Mouse (Mus musculus) liver, postnatal 0 days (tissue): ENCODE measurements around the gene Kcnj8. TPM values are rescaled to one million over a fixed set of nuclear protein-coding genes. Genes with fewer than 3 reads are reported as not detected.

Experiments used
- ATAC-seq: fragments of 200-750 bp; cut with Nextera tagmentation; 2 replicates; pipeline ENCODE4 v1.8.0; 2017; ENCODE audit warnings: mild to moderate bottlenecking, moderate library complexity
- DNase-seq: peaks from one replicate; pipeline ENCODE4 v3.0.0-alpha.2; 2016
- H3K27ac ChIP-seq: fragments of 300-500 bp; sonication (generic); 2 replicates; pipeline ENCODE4 v1.5.1; 2014; ENCODE audit warnings: antibody characterized with exemption, moderate library complexity, mild to moderate bottlenecking, low read depth
- H3K27me3 ChIP-seq: fragments of 300-500 bp; sonication (generic); 2 replicates; pipeline ENCODE4 v1.6.1; 2014; ENCODE audit warnings: low read length, control low read depth, mixed read lengths; ENCODE audit not compliant: insufficient read depth
- H3K36me3 ChIP-seq: fragments of 300-500 bp; sonication (generic); replicated peaks from 2 replicates; pipeline ENCODE4 v1.6.1; 2014; ENCODE audit warnings: mild to moderate bottlenecking, control low read depth, low read length, moderate library complexity, mixed read lengths; ENCODE audit not compliant: insufficient read depth
- H3K4me1 ChIP-seq: fragments of 300-500 bp; sonication (generic); 2 replicates; pipeline ENCODE4 v1.6.1; 2014; ENCODE audit warnings: antibody characterized with exemption, mild to moderate bottlenecking, control low read depth; ENCODE audit not compliant: insufficient read depth
- H3K4me2 ChIP-seq: fragments of 300-500 bp; sonication (generic); 2 replicates; pipeline ENCODE4 v1.6.1; 2014; ENCODE audit warnings: low read depth, mild to moderate bottlenecking, low read length, moderate library complexity, mixed read lengths
- H3K4me3 ChIP-seq: fragments of 300-500 bp; sonication (generic); 2 replicates; pipeline ENCODE4 v1.5.1; 2014; ENCODE audit warnings: low read depth, low read length
- H3K9ac ChIP-seq: fragments of 300-500 bp; sonication (generic); replicated peaks from 2 replicates; pipeline ENCODE4 v1.6.1; 2014; ENCODE audit warnings: mild to moderate bottlenecking, moderate library complexity
- H3K9me3 ChIP-seq: fragments of 300-500 bp; sonication (generic); 2 replicates; pipeline ENCODE4 v1.6.1; 2016; ENCODE audit warnings: mild to moderate bottlenecking, control low read depth, low read length, mixed read lengths
- CTCF ChIP-seq: sonication (generic); IDR thresholded peaks from 2 replicates; pipeline ENCODE4 v1.5.1; 2016; ENCODE audit warnings: antibody characterized with exemption, low read depth
- EP300 ChIP-seq: IDR thresholded peaks from 2 replicates; pipeline ENCODE4 v1.6.1; 2016; ENCODE audit warnings: antibody characterized with exemption, low read depth, mild to moderate bottlenecking
- WGBS: fragments of 180-500 bp; shearing (Covaris S2); extraction: QIAGEN DNeasy Blood & Tissue Kit; methylation state at CpG from one replicate; pipeline ENCODE4 v1.1.7; 2014; ENCODE audit not compliant: insufficient replicate concordance; 5-methylcytosine and 5-hydroxymethylcytosine counted together
- polyA plus RNA-seq: library from polyadenylated mRNA; unstranded; fragments of >200 nt; fragmentation: Nextera tagmentation; extraction: Ambion mirVana; gene quantifications from 2 replicates; pipeline ENCODE4 v1.2.1, GENCODE M21; 2015

Kcnj8 gene
- polyA plus RNA-seq, 1 experiment from 2014 or later: 6.2 TPM

GRCm38 (mm10) chr6:142532141-142532540 is 39.3 kb downstream of the Kcnj8 start:
- no peaks in the 10 kb centered on the region for H3K36me3 ChIP-seq
- peaks cover 21% of the 10 kb centered on the region; the same call in 1 of the 2 replicates for H3K4me1 ChIP-seq
- TF ChIP-seq EP300 (no peak), CTCF (no peak)
- H3K27me3 ChIP-seq: no peaks in the 10 kb centered on the region
- DNase-seq (no peak), ATAC-seq (no peak)
- 81% methylated on average over 17 of the region's 17 CpGs for WGBS
- no peaks in the 10 kb centered on the region for H3K9me3 ChIP-seq
- H3K9ac ChIP-seq: no peak overlapping the region
- no peak overlapping the region for H3K27ac ChIP-seq
- H3K4me2 ChIP-seq: no peak overlapping the region
- no peak overlapping the region for H3K4me3 ChIP-seq

- ATAC-seq (peak; percentile 79), DNase-seq (no peak)
- Histone ChIP-seq H3K4me2 (no peak overlapping the region), H3K36me3 (no peaks in the 10 kb centered on the region), H3K4me3 (no peak overlapping the region), H3K27ac (no peak overlapping the region; the same call in 1 of the 2 replicates), H3K9ac (no peak overlapping the region), H3K9me3 (no peaks in the 10 kb centered on the region), H3K27me3 (no peaks in the 10 kb centered on the region), H3K4me1 (peaks cover 21% of the 10 kb centered on the region; the same call in 1 of the 2 replicates)
- TF ChIP-seq EP300: peak; percentile 76
- TF ChIP-seq CTCF: no peak
- WGBS: 45% methylated on average over 5 of the region's 5 CpGs
These were observed 41.0 kb downstream of the Kcnj8 start for GRCm38 (mm10) chr6:142530378-142530777.

DNA sequence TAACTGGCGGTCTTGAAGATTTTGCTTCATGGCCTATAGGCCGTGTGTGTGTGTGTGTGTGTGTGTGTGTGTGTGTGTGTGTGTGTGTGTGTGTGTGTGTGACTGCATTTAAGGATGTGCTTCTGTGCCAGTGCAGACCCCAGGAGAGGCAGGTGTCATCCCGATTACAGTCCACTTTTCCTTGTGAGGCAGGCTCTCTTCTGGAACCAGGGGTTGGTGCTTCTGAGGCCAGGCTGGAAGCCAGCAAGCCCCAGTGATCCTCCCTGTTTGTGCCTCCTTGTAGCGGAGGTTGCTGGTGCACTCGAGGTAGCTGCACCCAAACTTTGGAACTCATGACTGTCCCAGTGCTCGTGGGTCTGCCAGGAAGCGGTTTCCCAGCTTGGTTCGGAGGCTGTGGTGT is 41.7 kb downstream of the Kcnj8 start:
- TF ChIP-seq CTCF (no peak), EP300 (no peak)
- WGBS: 79% methylated on average over 8 of the region's 8 CpGs
- Histone ChIP-seq H3K4me3 (no peak overlapping the region), H3K9ac (no peak overlapping the region), H3K27ac (no peak overlapping the region), H3K36me3 (no peaks in the 10 kb centered on the region), H3K4me2 (no peak overlapping the region), H3K4me1 (peaks cover 21% of the 10 kb centered on the region; the same call in 1 of the 2 replicates), H3K9me3 (no peaks in the 10 kb centered on the region), H3K27me3 (no peaks in the 10 kb centered on the region)
- ATAC-seq: no peak
- DNase-seq: no peak

DNA sequence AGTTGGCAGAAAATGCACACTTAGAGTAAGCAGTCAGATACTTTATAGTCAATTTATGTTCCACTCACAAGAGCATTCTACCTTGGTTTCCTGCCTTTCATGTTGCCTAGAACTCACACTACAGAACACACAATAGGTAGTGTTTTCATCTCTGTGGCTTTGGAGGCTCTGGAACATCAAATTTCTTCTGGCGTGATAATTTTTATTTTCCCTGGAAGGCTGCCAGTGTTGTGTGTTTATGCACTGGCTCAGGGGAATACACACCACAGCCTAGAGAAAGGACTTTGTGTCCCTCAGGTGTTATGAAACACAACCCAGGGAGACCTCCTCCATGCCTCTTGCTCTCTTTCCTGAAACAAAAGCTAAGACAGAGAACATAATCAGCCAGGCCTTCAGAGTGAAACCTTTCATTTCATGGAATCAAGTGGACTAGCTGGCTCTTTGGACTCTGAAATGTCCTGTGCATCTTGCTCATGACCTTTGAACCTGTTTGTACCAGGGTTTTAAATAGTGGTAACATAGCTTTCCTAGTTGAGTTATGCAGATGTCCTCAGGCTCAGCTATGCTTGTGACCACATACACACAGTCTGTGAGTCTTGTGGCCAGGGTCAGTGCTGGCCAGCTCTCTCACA is 43.4 kb downstream of the Kcnj8 start:
- Histone ChIP-seq H3K4me1 (peaks cover 21% of the 10 kb centered on the region; the same call in 1 of the 2 replicates), H3K9me3 (no peaks in the 10 kb centered on the region), H3K27me3 (no peaks in the 10 kb centered on the region), H3K9ac (no peak overlapping the region), H3K36me3 (no peaks in the 10 kb centered on the region), H3K4me3 (no peak overlapping the region), H3K4me2 (no peak overlapping the region), H3K27ac (peak overlapping the region; percentile 82)
- no peak for TF ChIP-seq CTCF
- WGBS: 30% methylated on average over 1 of the region's 1 CpGs
- DNase-seq (no peak), ATAC-seq (peak; percentile 72)

- H3K9ac ChIP-seq: no peak overlapping the region
- DNase-seq: peak; percentile 77
- TF ChIP-seq EP300 (no peak), CTCF (peak; percentile 86)
- 3% methylated on average over 4 of the region's 4 CpGs for WGBS
- no peak overlapping the region for H3K4me3 ChIP-seq
- H3K9me3 ChIP-seq: no peaks in the 10 kb centered on the region
- no peak overlapping the region for H3K4me2 ChIP-seq
- peaks cover 13% of the 10 kb centered on the region; the same call in 1 of the 2 replicates for H3K4me1 ChIP-seq
- peak; percentile 46; the same call in 1 of the 2 replicates for ATAC-seq
- no peak overlapping the region for H3K27ac ChIP-seq
- H3K27me3 ChIP-seq: no peaks in the 10 kb centered on the region
- H3K36me3 ChIP-seq: no peaks in the 10 kb centered on the region
These were observed 46.6 kb downstream of the Kcnj8 start for GRCm38 (mm10) chr6:142524635-142525308.

- no peaks in the 10 kb centered on the region for H3K9me3 ChIP-seq
- no peak for TF ChIP-seq CTCF
- TF ChIP-seq EP300: no peak
- DNase-seq (no peak), ATAC-seq (no peak)
- H3K4me1 ChIP-seq: no peaks in the 10 kb centered on the region
- H3K9ac ChIP-seq: no peak overlapping the region
- no peaks in the 10 kb centered on the region for H3K36me3 ChIP-seq
- H3K27me3 ChIP-seq: no peaks in the 10 kb centered on the region
- no peak overlapping the region for H3K4me2 ChIP-seq
- no peak overlapping the region for H3K4me3 ChIP-seq
- 80% methylated on average over 12 of the region's 12 CpGs for WGBS
- no peak overlapping the region for H3K27ac ChIP-seq
These were observed 49.8 kb downstream of the Kcnj8 start for GRCm38 (mm10) chr6:142521591-142522110.
